Mouse (Mus musculus) CH12.LX (cell line): ENCODE measurements around the gene Pde4b. TPM values are rescaled to one million over a fixed set of nuclear protein-coding genes. Genes with fewer than 3 reads are reported as not detected.

Experiments
- DNase-seq: peaks from one replicate; pipeline ENCODE4 v3.0.0-alpha.2; 2013; ENCODE audit errors: extremely low read depth
- H3K27ac ChIP-seq: 2 replicates; pipeline ENCODE4 v1.5.1; 2012; ENCODE audit warnings: low read depth, mild to moderate bottlenecking, control low read depth, moderate library complexity; ENCODE audit not compliant: insufficient read depth
- H3K27me3 ChIP-seq: replicated peaks from 2 replicates; pipeline ENCODE3; 2012; ENCODE audit warnings: inconsistent platforms
- H3K36me3 ChIP-seq, 2 experiments: replicated peaks in 1 of 2; 2 replicates each; pipeline versions ENCODE3 to v1.6.1; 2012; ENCODE audit warnings: inconsistent platforms in 1 of 2, low read length in 1 of 2, mild to moderate bottlenecking in 1 of 2, mixed read lengths in 1 of 2, moderate library complexity in 1 of 2; ENCODE audit not compliant: control insufficient read depth in 1 of 2, insufficient read depth in 1 of 2
- H3K4me1 ChIP-seq, 2 experiments: 2 replicates each; pipeline ENCODE4 v1.6.1; 2012; ENCODE audit warnings: inconsistent platforms in 1 of 2, moderate library complexity in 1 of 2; ENCODE audit not compliant: insufficient read depth in 2 of 2, control insufficient read depth in 1 of 2
- H3K4me2 ChIP-seq: 2 replicates; pipeline ENCODE4 v1.6.1; 2012; ENCODE audit warnings: low read depth, mild to moderate bottlenecking, control low read depth; ENCODE audit not compliant: poor library complexity, insufficient read depth, severe bottlenecking
- H3K4me3 ChIP-seq, 3 experiments: fragments of 150-350 bp in 1 of 3; sonication (generic) in 1 of 3; replicated peaks in 1 of 3; 2 replicates each; pipeline versions ENCODE3 to v1.5.1; 2011 to 2012; ENCODE audit warnings: low read depth in 2 of 3, low read length in 2 of 3, mild to moderate bottlenecking in 2 of 3, moderate library complexity in 2 of 3, control low read depth in 1 of 3, improper control_type of control experiment in 1 of 3, inconsistent platforms in 1 of 3, mixed read lengths in 1 of 3; ENCODE audit not compliant: poor library complexity in 1 of 3
- H3K79me2 ChIP-seq: replicated peaks from 2 replicates; pipeline ENCODE4 v1.6.1; 2012; ENCODE audit warnings: mild to moderate bottlenecking, moderate library complexity; ENCODE audit not compliant: control insufficient read depth, poor library complexity, insufficient read depth, severe bottlenecking; ENCODE audit errors: extremely low read depth
- H3K9ac ChIP-seq: 2 replicates; pipeline ENCODE4 v1.6.1; 2012; ENCODE audit warnings: low read depth, mild to moderate bottlenecking, control low read depth, moderate library complexity; ENCODE audit not compliant: insufficient read depth
- H3K9me3 ChIP-seq: replicated peaks from 2 replicates; pipeline ENCODE3; 2012; ENCODE audit warnings: low read length, inconsistent platforms, mixed read lengths
- BHLHE40 ChIP-seq: IDR thresholded peaks from 2 replicates; pipeline ENCODE4 v1.6.1; 2011; ENCODE audit warnings: mild to moderate bottlenecking, low read depth, low read length, improper control_type of control experiment
- CHD2 ChIP-seq: IDR thresholded peaks from 2 replicates; pipeline ENCODE4 v1.6.1; 2011; ENCODE audit warnings: low read length, improper control_type of control experiment
- EP300 ChIP-seq: IDR thresholded peaks from 2 replicates; pipeline ENCODE4 v1.6.1; 2011; ENCODE audit warnings: low read length, improper control_type of control experiment
- ETS1 ChIP-seq: conservative IDR thresholded peaks from 2 replicates; pipeline ENCODE4 v1.6.1; 2012; ENCODE audit warnings: low read depth, mild to moderate bottlenecking, inconsistent platforms, low read length, improper control_type of control experiment, moderate library complexity
- IRF4 ChIP-seq: IDR thresholded peaks from 2 replicates; pipeline ENCODE4 v1.6.1; 2014; ENCODE audit warnings: low read depth, mild to moderate bottlenecking, inconsistent platforms, low read length, improper control_type of control experiment
- JUN ChIP-seq: IDR thresholded peaks from 2 replicates; pipeline ENCODE4 v1.6.1; 2011; ENCODE audit warnings: low read depth, mild to moderate bottlenecking, low read length, improper control_type of control experiment, moderate library complexity; ENCODE audit not compliant: insufficient read depth
- JUND ChIP-seq: conservative IDR thresholded peaks from 2 replicates; pipeline ENCODE4 v1.6.1; 2011; ENCODE audit warnings: low read depth, low read length, improper control_type of control experiment
- MEF2A ChIP-seq: IDR thresholded peaks from 2 replicates; pipeline ENCODE4 v1.6.1; 2014; ENCODE audit warnings: low read depth, mild to moderate bottlenecking, inconsistent platforms, low read length, improper control_type of control experiment, borderline replicate concordance
- SMC3 ChIP-seq: IDR thresholded peaks from 2 replicates; pipeline ENCODE4 v1.6.1; 2011; ENCODE audit warnings: low read depth, low read length, improper control_type of control experiment
- TCF12 ChIP-seq: IDR thresholded peaks from 2 replicates; pipeline ENCODE4 v1.6.1; 2014; ENCODE audit warnings: low read depth, mild to moderate bottlenecking, inconsistent platforms, low read length, improper control_type of control experiment
- USF1 ChIP-seq: IDR thresholded peaks from 2 replicates; pipeline ENCODE4 v1.6.1; 2014; ENCODE audit warnings: low read depth, mild to moderate bottlenecking, inconsistent platforms, low read length, improper control_type of control experiment
- USF2 ChIP-seq: conservative IDR thresholded peaks from 2 replicates; pipeline ENCODE4 v1.6.1; 2011; ENCODE audit warnings: low read depth, low read length, improper control_type of control experiment
- ZMIZ1 ChIP-seq: IDR thresholded peaks from 2 replicates; pipeline ENCODE4 v1.6.1; 2012; ENCODE audit warnings: low read depth, mild to moderate bottlenecking, inconsistent platforms, low read length, improper control_type of control experiment
- dilution Hi-C: fragments of 300-500 bp; cut with MboI; formaldehyde crosslinking; loops from 2 replicates; pipeline ENCODE4 v1.14.3; 2020; ENCODE audit warnings: low sequenced_read_pairs; ENCODE audit not compliant: extremely low pct_unique_long_range_greater_than_20kb, extremely low pct_ligation_motif_present
- in situ Hi-C: fragments of 300-500 bp; cut with MboI; formaldehyde crosslinking; loops from 3 replicates; pipeline ENCODE4 v1.14.3; 2019; ENCODE audit warnings: low sequenced_read_pairs, low pct_ligation_motif_present, low pct_unique_long_range_greater_than_20kb, mixed read lengths
- polyA plus RNA-seq: library from polyadenylated mRNA; unstranded; fragments of >175 nt; gene quantifications from 2 replicates; pipeline ENCODE4 v1.2.1, GENCODE M21; 2012; ENCODE audit warnings: low read depth; ENCODE audit not compliant: insufficient read length
- total RNA-seq, 2 experiments: library from RNA; depleted of rRNA; stranded (reverse); fragments of 300-350 nt in 1 of 2; fragments of >200 nt in 1 of 2; gene quantifications; 2 replicates each; pipeline ENCODE4 v1.2.3; 2012 to 2014

The Pde4b gene
- total and polyA plus RNA-seq, 3 experiments = 9.6 to 24.2 (median 21.8) TPM

GRCm38 (mm10) chr4:102617774-102618173 is 530.4 kb downstream of the Pde4b start:
- dilution Hi-C loops = no loop called here
- no peak for TF ChIP-seq USF1
- no peak for TF ChIP-seq MEF2A
- no peak for TF ChIP-seq TCF12
- in situ Hi-C loops = no loop called here

GRCm38 (mm10) chr4:102618609-102619008 is 531.3 kb downstream of the Pde4b start:
- in situ Hi-C loops (no loop called here), dilution Hi-C loops (no loop called here)
- Histone ChIP-seq H3K4me3 (no peak overlapping the region), H3K36me3 (no peaks in the 10 kb centered on the region), H3K9ac (no peak overlapping the region), H3K27me3 (no peaks in the 10 kb centered on the region), H3K27ac (no peak overlapping the region), H3K4me1 (peaks cover 23 to 43% of the 10 kb centered on the region in 2 experiments), H3K9me3 (no peaks in the 10 kb centered on the region), H3K4me2 (no peak overlapping the region), H3K79me2 (no peaks in the 10 kb centered on the region)
- DNase-seq = peak; percentile 42
- TF ChIP-seq USF2 (no peak), ETS1 (0 out of 2 replicates have a peak, but pooled peaks have one; percentile 9), IRF4 (peak; percentile 60; the same call in 1 of the 2 replicates), ZMIZ1 (no peak), CHD2 (no peak), JUN (no peak), SMC3 (no peak), JUND (0 out of 2 replicates have a peak, but pooled peaks have one; percentile 8), MEF2A (no peak), BHLHE40 (peak; percentile 72), EP300 (peak; percentile 64; the same call in 1 of the 2 replicates)

More at GRCm38 (mm10) chr4:102617774-102618173, 530.4 kb downstream of the Pde4b start:
- Histone ChIP-seq H3K4me3 (no peak overlapping the region), H3K27me3 (no peaks in the 10 kb centered on the region), H3K4me1 (peaks cover 17 to 39% of the 10 kb centered on the region in 2 experiments), H3K9ac (no peak overlapping the region), H3K4me2 (no peak overlapping the region), H3K9me3 (no peaks in the 10 kb centered on the region), H3K27ac (no peak overlapping the region), H3K36me3 (no peaks in the 10 kb centered on the region), H3K79me2 (no peaks in the 10 kb centered on the region)
- no peak for DNase-seq
